Mouse (Mus musculus): ENCODE results near the gene Ap3m1. TPM values are rescaled to one million over a fixed set of nuclear protein-coding genes. Genes with fewer than 3 reads are reported as not detected.
A peak's percentile ranks its signal among the peaks of the same experiment; 100 is the strongest.
"Not testable (repeated sequence)": the region's sequence is repeated elsewhere in the genome, so short reads cannot be mapped to it uniquely, and the experiment has no call there.

The Ap3m1 gene
- 10 to 100 TPM; 34.6 to 41.0 TPM for total RNA-seq (2021)
- long read RNA-seq, experiment 1, full-length matches to known transcripts, result 19 of 25 reads
- long read RNA-seq, experiment 1, partial matches to known transcripts, result 1 of 25 reads
- long read RNA-seq, experiment 1, other reads (novel, unspliced or antisense), result 5 of 25 reads
- long read RNA-seq, experiment 2, full-length matches to known transcripts, result 15 of 33 reads
- long read RNA-seq, experiment 2, partial matches to known transcripts, result 2 of 33 reads
- long read RNA-seq, experiment 2, other reads (novel, unspliced or antisense), result 16 of 33 reads

- no peak for TF ChIP-seq CTCF (IDR thresholded peaks at IDR 0.05)
- intact Hi-C loops (cut with DNase I), result loop anchor here (2.0 to 5.0 kb wide), 2 partner anchors 23 to 60 kb away; no protein-coding TSS in a partner anchor
- peak within 1 kb of the TSS; percentile 96 for H3K27ac ChIP-seq
- peak; percentile 94 for DNase-seq
- H3K4me3 ChIP-seq, result peak within 1 kb of the TSS; percentile 93
Measured at GRCm38 (mm10) chr14:21052112-21052780, at the start of gene Ap3m1, which contains the start of gene Adk. Gene Ap3m1, minus strand, starts transcription at chr14:21052508. Gene Adk, plus strand, starts transcription at chr14:21052574.

DNA sequence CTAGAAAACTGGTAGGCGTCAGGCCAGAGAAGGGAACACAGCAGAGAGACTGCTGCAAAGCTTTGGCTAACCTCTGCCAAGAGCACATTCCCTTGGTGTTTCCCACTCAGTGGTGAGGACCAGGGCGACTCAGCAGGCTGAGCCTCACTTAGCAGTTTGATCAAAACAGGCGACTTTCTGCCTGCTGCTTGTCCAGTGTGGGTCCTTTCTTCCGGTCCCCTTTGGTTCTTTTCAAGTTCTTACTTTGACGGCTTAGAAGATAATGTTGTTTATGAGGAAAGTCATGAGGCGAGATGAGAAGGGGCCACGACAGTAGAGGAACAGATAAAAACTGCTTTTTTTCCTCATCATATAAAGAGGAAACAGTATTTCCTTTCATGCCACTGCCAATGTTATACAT lies 49.3 kb upstream of the Ap3m1 start:
- peak overlapping the region; percentile 62 for H3K27ac ChIP-seq
- DNase-seq, result peak; percentile 64
- H3K4me3 ChIP-seq, result no peak overlapping the region
- no peak for TF ChIP-seq CTCF (IDR thresholded peaks at IDR 0.05)
- intact Hi-C loops (cut with DNase I), result no loop called here

GRCm38 (mm10) chr14:21100876-21101275 lies 48.6 kb upstream of the Ap3m1 start:
- Histone ChIP-seq H3K27ac (peak overlapping the region; percentile 62), H3K4me3 (no peak overlapping the region)
- TF ChIP-seq CTCF (IDR thresholded peaks at IDR 0.05), result no peak
- DNase-seq, result no peak
- intact Hi-C loops (cut with DNase I), result no loop called here

DNA sequence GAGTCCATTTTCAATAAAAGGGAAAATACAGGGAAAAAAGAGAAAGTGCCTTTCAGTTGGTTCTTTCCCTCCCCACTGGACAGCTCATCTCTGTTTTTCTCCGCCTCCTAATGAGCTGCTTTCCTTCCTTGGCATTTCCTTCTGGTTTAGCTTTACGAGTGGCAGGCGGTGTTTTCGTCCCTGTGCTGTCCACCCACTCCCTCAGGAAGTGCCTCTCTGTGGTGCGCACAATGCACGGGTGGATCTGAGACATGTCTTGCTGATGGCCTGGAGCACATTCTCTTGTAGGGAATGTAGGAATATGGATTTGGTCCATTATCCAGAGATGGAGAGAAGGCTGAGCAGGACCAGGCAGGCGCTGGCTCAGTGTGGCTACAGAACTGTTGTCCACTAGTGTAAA lies 47.1 kb upstream of the Ap3m1 start:
- intact Hi-C loops (cut with DNase I), result no loop called here
- Histone ChIP-seq H3K4me3 (peak overlapping the region; percentile 23; the same call in 1 of the 2 replicates), H3K27ac (peak overlapping the region; percentile 65)
- TF ChIP-seq CTCF (IDR thresholded peaks at IDR 0.05), result no peak
- DNase-seq, result no peak

- Histone ChIP-seq H3K27ac (no peak overlapping the region), H3K4me3 (no peak overlapping the region)
- no peak for TF ChIP-seq CTCF (IDR thresholded peaks at IDR 0.05)
- DNase-seq, result no peak
- intact Hi-C loops (cut with DNase I), result no loop called here
Measured at GRCm38 (mm10) chr14:21096689-21097088, 44.4 kb upstream of the Ap3m1 start.

- Histone ChIP-seq H3K4me3 (no peak overlapping the region), H3K27ac (no peak overlapping the region)
- TF ChIP-seq CTCF (IDR thresholded peaks at IDR 0.05), result no peak
- intact Hi-C loops (cut with DNase I), result no loop called here
- no peak for DNase-seq
Measured at GRCm38 (mm10) chr14:21096279-21096678, 44.0 kb upstream of the Ap3m1 start.

GRCm38 (mm10) chr14:21094161-21094560 lies 41.9 kb upstream of the Ap3m1 start:
- H3K4me3 ChIP-seq; intact Hi-C loops (cut with DNase I); DNase-seq; H3K27ac ChIP-seq: not testable (repeated sequence)

DNA sequence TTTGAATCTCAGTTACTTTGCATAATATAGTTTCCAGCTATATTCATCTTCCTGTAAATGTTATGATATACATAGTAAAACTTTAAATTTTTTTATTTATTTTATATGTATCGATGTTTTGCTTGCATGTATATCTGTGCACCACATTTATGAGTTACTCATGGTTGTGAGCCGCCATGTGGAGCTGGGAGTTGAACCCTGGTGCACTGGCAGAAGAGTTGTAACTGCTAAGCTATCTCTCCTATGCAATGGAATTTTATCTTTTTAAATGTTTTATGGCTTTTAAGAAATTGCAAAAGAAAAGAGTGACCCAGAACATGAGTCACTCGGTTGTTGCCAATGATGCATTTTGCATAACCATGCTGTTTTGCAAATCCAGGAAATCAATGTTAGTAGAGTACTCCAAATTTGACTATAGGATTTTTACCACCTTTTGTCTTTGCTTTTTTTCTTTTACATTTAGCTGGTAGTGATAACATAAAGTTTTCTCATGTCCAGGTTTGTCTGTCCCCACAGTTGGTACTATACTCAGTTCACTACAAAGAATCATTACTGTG lies 38.7 kb upstream of the Ap3m1 start:
- no peak for TF ChIP-seq CTCF (IDR thresholded peaks at IDR 0.05)
- Histone ChIP-seq H3K4me3 (no peak overlapping the region), H3K27ac (no peak overlapping the region)
- DNase-seq, result no peak
- intact Hi-C loops (cut with DNase I), result no loop called here

DNA sequence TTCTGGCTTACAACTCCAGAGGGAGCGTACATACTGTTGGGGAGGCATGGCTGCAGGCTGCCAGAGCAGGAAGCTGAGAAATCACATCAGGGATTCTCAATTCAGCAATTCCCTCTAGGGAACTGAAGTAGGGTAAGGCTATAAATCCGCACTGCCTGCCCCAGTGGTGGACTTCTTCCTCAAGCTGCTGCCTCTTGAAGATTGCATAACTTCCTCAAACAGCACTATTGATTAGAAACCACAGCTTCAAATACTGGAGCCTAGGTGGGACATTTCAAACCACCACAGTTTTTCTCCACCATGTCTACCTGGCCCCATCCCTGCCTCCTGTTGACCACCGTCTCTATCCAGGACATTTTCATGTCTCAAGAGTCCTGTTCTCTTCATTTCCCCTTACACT lies 38.1 kb upstream of the Ap3m1 start:
- intact Hi-C loops (cut with DNase I), result no loop called here
- no peak for TF ChIP-seq CTCF (IDR thresholded peaks at IDR 0.05)
- no peak for DNase-seq

GRCm38 (mm10) chr14:21088731-21089130 lies 36.4 kb upstream of the Ap3m1 start:
- intact Hi-C loops (cut with DNase I), result no loop called here
- TF ChIP-seq CTCF (IDR thresholded peaks at IDR 0.05), result no peak
- no peak overlapping the region for H3K4me3 ChIP-seq
- no peak for DNase-seq
- peak overlapping the region; percentile 2; the same call in 1 of the 2 replicates for H3K27ac ChIP-seq

More for the DNA sequence above, 38.1 kb upstream of the Ap3m1 start:
- no peak overlapping the region for H3K4me3 ChIP-seq
- H3K27ac ChIP-seq, result peak overlapping the region; percentile 5; the same call in 1 of the 2 replicates

- no peak overlapping the region for H3K4me3 ChIP-seq
- intact Hi-C loops (cut with DNase I), result no loop called here
- no peak for TF ChIP-seq CTCF (IDR thresholded peaks at IDR 0.05)
- no peak for DNase-seq
- peak overlapping the region; percentile 82 for H3K27ac ChIP-seq
Measured at GRCm38 (mm10) chr14:21087390-21088060, 35.2 kb upstream of the Ap3m1 start.

- Histone ChIP-seq H3K27ac (peak overlapping the region; percentile 82), H3K4me3 (peak overlapping the region; percentile 30; the same call in 1 of the 2 replicates)
- no peak for DNase-seq
- TF ChIP-seq CTCF (IDR thresholded peaks at IDR 0.05), result no peak
- intact Hi-C loops (cut with DNase I), result no loop called here
Measured at GRCm38 (mm10) chr14:21086827-21087351, 34.6 kb upstream of the Ap3m1 start.

All from gastrocnemius, adult 2 months (tissue).